Mouse (Mus musculus) heart, adult 11 months (tissue): Measurements from ENCODE around the gene Stil.

Source experiments
- DNase-seq: peaks from one replicate; pipeline ENCODE4 v3.0.0; 2022

The Stil gene

DNA sequence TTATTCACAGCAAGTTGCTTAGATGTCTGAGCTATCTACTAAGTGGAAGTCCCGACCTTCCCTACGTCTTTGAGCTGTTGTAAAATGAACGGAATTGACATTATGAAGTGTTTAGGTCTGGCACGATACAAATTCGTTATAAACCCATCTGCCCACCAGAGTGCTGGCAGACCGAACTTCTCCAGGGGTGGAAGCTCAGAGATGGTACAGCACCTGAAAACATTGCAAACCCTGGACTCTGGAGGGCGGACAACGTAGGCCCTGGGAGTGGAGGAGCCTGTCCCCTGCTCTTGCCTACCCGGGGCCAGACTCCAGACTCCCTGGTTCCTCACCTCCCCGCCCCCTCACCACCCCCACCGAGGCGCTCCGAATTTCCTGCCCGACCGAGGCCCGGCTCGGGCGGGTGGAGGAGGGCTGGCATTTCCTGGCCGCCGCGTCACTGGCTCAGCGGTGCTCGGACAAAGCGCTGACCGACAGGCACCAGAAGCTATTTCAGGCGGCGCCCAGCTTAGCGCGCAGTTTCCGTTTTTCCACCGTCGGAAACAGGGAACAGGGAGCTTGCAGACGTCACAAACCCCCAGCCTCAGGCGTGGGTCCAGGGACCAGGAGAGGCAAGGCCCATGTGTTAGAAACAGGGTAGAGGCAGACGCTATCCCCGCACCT is 52.5 kb downstream of the Stil start:
- DNase-seq, result peak; percentile 99

DNA sequence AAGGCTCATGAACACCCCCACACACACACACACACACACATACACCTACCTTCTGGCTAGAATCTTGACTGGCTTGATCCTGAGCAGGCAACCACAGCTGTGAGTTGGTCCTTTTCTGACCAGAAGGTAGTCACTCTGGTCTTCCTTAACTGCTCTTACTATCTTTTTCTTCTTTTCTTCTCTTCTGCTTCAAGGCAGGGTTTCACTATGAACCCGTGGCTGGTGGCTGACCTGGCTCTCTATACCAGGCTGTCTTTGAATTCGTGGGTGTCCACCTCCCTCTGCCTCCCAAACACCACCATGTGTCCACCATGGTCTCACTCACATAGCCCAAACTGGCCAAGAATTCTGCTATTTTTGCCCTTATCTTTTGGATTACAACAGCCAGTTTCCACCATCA is 55.1 kb downstream of the Stil start:
- peak; percentile 76 for DNase-seq

GRCm38 (mm10) chr4:115055691-115056090 is 55.7 kb downstream of the Stil start:
- DNase-seq, result peak; percentile 17

DNA sequence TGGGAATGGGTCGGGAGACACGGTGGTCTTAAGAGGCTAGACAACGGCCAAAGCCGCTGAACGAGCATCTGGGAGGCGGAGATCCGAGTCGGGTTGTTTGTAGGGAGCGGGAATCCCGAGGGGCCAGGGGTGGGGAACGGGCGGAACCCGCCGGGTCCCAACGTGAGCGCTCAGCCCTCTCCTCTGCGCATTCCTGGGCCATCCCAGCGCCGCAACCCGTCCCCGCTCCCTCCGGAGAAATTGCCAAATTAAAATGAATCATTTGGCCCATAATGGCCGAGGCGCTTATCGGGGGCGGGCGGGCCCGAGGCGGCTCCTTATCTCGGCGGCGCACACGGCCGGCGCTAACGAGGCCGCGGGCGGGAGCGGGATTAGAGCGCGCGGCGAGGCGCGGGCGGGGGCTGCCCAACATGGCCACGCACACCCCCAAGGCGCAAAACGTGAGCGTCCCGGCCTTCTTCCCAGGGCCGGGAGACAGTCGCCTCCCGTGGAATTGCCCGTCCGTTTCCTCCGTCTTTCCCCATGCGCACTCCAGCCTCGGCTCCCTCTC is 56.5 kb downstream of the Stil start, which contains the start of gene Tal1:
Gene Tal1 (plus strand): TSS at position 56 of the 550 bp plus-strand sequence.
- DNase-seq, result peak; percentile 97

- peak; percentile 99 for DNase-seq
These were observed 57.1 kb downstream of the Stil start for GRCm38 (mm10) chr4:115056921-115057673.

GRCm38 (mm10) chr4:115057674-115058316 is 57.8 kb downstream of the Stil start:
- peak; percentile 94 for DNase-seq

DNA sequence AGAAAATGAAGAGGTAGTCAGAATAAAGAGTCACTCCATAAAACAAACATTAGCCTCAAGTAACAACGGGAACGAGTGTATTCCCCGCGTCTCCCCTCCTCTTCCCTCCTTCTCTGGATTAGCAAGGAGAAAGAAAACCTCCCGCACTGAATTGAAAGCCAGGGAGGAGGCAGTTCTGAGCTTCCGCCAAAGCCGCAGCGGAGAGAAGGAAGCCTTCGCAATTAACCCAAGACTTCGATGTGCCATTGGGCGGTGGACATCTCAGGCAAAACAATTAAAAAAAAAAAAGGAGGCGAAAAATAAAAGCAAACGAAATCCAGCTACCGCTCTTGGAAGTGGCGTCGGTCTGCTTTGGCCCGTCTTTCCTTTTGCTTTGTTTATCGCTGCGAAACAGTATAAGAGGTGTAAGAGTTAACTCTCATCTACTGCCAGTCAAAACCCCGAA is 58.4 kb downstream of the Stil start:
- DNase-seq, result peak; percentile 94

DNA sequence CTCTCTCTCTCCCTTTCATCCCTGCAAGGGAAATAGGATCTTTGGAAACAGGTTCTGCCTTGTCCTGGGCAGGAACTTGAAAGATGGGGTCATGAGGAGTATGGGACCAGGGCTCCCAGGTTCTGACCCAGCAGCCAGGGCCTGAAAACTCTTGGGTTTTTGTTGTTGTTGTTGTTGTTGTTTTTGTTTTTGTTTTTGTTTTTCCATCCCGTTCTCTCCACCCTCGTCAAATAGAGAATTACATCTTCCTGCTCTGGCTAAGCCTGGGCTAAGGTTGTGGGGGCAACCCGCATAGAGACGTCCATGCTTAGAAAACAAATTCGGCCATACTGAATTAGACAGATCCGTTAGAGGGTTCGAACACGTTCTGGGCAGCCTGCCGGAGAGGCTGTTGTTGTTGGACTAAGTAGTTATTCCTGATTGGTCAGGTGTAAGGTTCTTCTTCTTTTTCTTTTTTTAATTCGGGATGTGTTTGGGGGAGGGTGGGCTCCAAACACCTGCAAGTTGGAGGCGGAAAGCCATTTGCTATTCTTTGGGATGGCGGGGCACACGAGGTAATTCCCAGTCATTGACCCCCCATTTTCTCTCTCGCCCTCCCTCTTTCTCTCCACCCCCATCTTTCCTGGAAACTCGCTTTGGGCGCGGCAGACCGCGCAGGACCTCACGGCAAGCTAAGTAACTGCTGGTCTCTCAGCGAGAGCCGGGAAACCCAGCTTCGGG is 59.1 kb downstream of the Stil start:
- DNase-seq, result peak; percentile 94

GRCm38 (mm10) chr4:115059871-115060270 is 59.9 kb downstream of the Stil start:
- DNase-seq, result peak; percentile 97

GRCm38 (mm10) chr4:115060753-115061152 is 60.8 kb downstream of the Stil start:
- DNase-seq, result no peak

GRCm38 (mm10) chr4:115062540-115062874 is 62.5 kb downstream of the Stil start:
- DNase-seq, result peak; percentile 90

DNA sequence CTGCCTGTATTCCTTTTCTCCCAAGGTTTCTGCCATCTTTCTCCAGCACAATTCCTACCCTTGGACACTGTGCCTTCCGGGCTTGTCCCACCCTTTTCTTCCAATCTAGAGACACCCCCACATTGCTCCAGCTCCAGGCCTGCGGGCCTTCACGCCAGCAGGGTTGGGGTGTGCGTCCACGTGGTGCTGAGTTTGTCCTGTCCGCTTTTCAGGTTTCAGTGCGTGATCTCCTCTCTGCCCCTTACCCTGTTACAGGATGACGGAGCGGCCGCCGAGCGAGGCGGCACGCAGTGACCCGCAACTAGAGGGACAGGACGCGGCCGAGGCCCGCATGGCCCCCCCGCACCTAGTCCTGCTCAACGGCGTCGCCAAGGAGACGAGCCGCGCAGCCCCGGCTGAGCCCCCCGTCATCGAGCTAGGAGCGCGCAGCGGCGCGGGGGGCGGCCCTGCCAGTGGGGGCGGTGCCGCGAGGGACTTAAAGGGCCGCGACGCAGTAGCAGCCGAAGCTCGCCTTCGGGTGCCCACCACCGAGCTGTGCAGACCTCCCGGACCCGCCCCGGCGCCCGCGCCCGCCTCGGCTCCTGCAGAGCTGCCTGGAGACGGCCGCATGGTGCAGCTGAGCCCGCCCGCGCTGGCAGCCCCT is 63.0 kb downstream of the Stil start:
- peak; percentile 95 for DNase-seq

- no peak for DNase-seq
These were observed 63.7 kb downstream of the Stil start for GRCm38 (mm10) chr4:115063518-115064239.

GRCm38 (mm10) chr4:115071668-115072067 is 71.7 kb downstream of the Stil start:
- DNase-seq, result no peak

- DNase-seq, result no peak
These were observed 74.8 kb downstream of the Stil start for GRCm38 (mm10) chr4:115074789-115075188.

DNA sequence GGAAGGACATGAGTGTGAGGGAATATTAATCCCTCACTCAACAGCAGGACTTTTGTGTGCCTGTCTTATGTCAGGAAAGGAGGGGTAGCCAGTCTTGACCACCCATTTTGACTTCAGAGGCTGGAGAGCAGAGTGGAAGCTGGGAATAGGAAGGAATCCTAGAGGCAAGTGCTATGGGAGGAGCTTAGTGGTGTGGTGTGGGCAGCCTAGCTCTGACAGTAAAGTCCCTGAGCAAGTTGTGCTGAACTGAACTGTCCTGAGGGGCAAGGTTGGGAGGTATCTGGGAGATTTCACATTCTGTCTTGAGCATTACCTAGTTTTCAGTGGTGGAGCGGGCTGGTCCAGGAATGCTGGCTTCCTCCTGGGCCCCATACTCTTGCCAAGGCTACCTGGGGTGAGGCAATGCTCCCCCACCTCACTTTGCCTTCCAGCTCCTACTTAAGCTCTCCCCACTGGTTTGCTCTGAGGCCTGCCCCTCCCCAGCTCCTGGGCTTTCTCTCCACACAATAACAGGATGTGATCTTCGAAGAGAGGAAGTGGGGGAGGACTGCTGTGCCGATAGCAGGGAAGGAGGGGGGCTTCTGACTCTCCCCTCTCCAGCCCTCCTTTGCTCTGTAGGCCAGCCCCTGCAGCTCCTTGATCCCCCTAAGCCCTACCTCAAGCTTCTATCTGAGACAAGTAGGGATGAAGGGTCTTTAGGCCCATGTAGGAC is 75.4 kb downstream of the Stil start:
- DNase-seq, result peak; percentile 98

DNA sequence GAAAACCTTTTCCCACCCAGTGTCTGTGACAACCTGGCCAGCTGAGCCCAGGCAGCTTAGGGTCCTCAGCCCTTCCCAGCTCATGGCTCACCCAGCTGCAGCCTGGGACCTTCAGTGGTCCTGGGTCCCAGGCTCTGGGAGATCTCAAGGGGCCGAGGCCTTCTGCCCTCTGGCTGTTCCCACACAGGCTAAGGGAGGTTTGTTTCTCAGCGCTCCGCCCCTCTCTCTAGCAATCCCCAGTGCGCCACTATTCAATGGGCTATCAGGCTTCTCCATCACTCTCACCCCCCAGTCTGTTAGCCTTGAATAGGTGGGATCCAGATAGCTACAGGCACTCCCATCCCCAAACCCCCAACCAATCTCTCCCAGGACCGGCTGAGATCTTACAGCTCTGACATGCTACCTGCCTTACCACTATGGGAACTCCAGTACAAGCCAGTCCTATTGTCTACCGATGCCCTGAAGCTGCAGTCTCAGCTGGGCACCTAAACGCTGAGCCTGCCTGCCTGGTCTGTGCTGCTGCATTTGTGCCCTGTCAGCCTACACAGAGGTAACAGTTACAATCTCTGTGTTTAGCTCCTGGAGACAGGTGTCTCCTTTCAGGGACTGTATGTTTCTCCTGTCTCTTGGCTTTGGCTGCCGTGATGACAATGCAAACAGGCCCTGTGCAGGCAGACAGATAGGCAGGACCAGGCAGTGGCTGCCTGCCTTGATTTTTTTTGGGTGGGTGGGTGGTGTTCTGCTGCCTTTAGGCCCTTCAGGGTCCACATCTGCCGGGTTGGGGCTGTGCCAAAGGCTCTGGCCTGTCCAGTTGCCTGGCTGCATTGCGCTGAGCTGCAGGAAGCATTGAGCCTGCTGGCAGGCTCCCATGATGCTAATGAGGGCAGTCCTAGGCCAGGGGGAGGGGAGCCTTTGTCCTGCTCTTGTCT is 79.2 kb downstream of the Stil start:
- peak; percentile 95 for DNase-seq

GRCm38 (mm10) chr4:115079821-115080349 is 79.9 kb downstream of the Stil start:
- no peak for DNase-seq

DNA sequence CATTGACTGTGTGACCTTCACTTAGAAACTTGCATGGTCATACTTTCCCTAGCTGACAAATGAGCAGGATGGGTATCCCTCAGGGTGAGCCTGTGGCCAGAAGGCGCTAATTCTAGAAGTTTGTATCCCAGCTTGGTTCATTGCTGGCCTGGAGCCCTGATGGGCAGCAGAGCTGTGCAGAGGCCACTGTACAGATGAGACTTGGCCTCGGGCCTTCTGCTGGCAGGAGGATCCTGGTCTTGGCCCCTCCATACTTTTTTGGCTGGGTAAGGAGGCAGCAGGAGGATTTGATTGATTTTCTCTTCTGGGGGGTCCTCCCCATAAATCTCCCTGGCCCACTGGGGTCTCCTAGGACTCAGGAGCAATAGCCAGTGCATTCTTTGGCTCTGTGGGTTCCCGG is 83.1 kb downstream of the Stil start:
- DNase-seq, result no peak
